Mouse (Mus musculus): ENCODE measurements around the gene Ces1g. TPM values are rescaled to one million over a fixed set of nuclear protein-coding genes. Genes with fewer than 3 reads are reported as not detected.

The Ces1g gene
- polyA plus RNA-seq, 2 experiments = 0.83 to 1.1 TPM

GRCm38 (mm10) chr8:93283896-93284295, 53.2 kb downstream of the Ces1g start:
- H3K9me3 ChIP-seq (ENCODE audit: control insufficient read depth, low read length) = no peaks in the 10 kb centered on the region
- H3K27me3 ChIP-seq (ENCODE audit: control insufficient read depth, insufficient read depth, low read length) = no peaks in the 10 kb centered on the region
- no peak overlapping the region for H3K4me3 ChIP-seq (ENCODE audit: insufficient read depth in 1 of 2, low read depth in 2 of 2, low read length in 2 of 2)
- 51% methylated on average over 2 of the region's 2 CpGs for WGBS (ENCODE audit: insufficient replicate concordance)
- TF ChIP-seq CTCF (IDR thresholded peaks at IDR 0.05; ENCODE audit: low read depth) (no peak), EP300 (IDR thresholded peaks at IDR 0.05; ENCODE audit: low read depth) (no peak)
- H3K4me2 ChIP-seq (ENCODE audit: low read depth) = no peak overlapping the region
- DNase-seq (ENCODE audit: low read depth in 3 of 3, low spot score in 3 of 3) (no peak), ATAC-seq (ENCODE audit: insufficient read depth) (no peak)
- H3K27ac ChIP-seq = no peak overlapping the region
- H3K36me3 ChIP-seq (replicated peaks; ENCODE audit: control insufficient read depth, insufficient read depth, low read depth) = no peaks in the 10 kb centered on the region
- no peaks in the 10 kb centered on the region for H3K4me1 ChIP-seq (replicated peaks; ENCODE audit: control insufficient read depth in 2 of 2, insufficient read depth in 2 of 2, low read length in 1 of 2)
- no peak overlapping the region for H3K9ac ChIP-seq (replicated peaks)

DNA sequence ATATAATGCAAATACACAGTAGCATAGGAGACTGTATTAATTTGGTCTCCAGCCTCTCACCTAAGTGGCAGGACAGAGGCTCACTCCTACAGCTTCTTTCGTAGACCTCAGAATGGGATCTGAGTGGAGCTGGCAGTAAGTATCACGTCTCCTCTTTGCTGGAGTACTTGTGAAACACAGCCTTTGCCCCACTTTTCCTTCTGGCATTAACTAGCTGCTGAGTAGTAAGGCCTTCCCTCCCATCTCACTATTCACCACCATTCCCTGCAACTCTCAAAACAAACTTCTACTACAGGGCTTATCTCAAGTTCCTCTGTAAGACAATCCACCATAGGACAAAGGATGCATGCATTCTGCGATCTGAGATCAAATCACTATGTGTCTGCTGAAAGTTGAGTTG, 54.8 kb downstream of the Ces1g start:
- no peak overlapping the region for H3K4me2 ChIP-seq (ENCODE audit: low read depth)
- WGBS (ENCODE audit: insufficient replicate concordance) = 55% methylated on average over 3 of the region's 3 CpGs
- DNase-seq (ENCODE audit: low read depth in 3 of 3, low spot score in 3 of 3) (no peak), ATAC-seq (ENCODE audit: insufficient read depth) (no peak)
- no peak overlapping the region for H3K9ac ChIP-seq (replicated peaks)
- H3K27me3 ChIP-seq (ENCODE audit: control insufficient read depth, insufficient read depth, low read length) = no peaks in the 10 kb centered on the region
- H3K4me3 ChIP-seq (ENCODE audit: insufficient read depth in 1 of 2, low read depth in 2 of 2, low read length in 2 of 2) = no peak overlapping the region
- no peak overlapping the region for H3K27ac ChIP-seq
- H3K36me3 ChIP-seq (replicated peaks; ENCODE audit: control insufficient read depth, insufficient read depth, low read depth) = no peaks in the 10 kb centered on the region
- no peak for TF ChIP-seq EP300 (IDR thresholded peaks at IDR 0.05; ENCODE audit: low read depth)
- TF ChIP-seq CTCF (IDR thresholded peaks at IDR 0.05; ENCODE audit: low read depth) = no peak
- H3K4me1 ChIP-seq (replicated peaks; ENCODE audit: control insufficient read depth in 2 of 2, insufficient read depth in 2 of 2, low read length in 1 of 2) = no peaks in the 10 kb centered on the region
- no peaks in the 10 kb centered on the region for H3K9me3 ChIP-seq (ENCODE audit: control insufficient read depth, low read length)

DNA sequence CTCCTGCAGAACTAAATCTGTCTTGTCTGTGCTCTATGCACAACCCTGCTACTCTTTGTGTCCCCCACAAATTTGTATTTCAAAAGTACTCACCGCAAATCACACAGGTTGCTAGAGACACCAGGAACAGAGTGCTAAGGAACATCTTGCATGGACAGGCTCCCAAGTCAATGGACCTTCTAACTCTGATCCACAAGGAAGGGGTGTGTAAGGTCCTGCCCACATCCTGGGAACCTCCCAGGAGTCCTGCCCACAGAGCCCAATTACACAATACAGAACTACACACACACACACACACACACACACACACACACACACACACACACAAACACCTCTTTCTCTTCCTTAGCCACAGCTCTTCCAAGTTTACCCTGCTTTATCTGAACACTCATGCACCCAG, 57.6 kb downstream of the Ces1g start, which contains the start of gene Ces1f:
Ces1f (minus strand) TSS at position 192 of the 400 bp plus-strand sequence.
- DNase-seq (ENCODE audit: low read depth in 3 of 3, low spot score in 3 of 3) = no peak
- Histone ChIP-seq H3K27me3 (ENCODE audit: control insufficient read depth, insufficient read depth, low read length) (no peaks in the 10 kb centered on the region), H3K9me3 (ENCODE audit: control insufficient read depth, low read length) (no peaks in the 10 kb centered on the region), H3K4me2 (ENCODE audit: low read depth) (no peak within 1 kb of the TSS), H3K4me1 (replicated peaks; ENCODE audit: control insufficient read depth in 2 of 2, insufficient read depth in 2 of 2, low read length in 1 of 2) (no peaks in the 10 kb centered on the region), H3K36me3 (replicated peaks; ENCODE audit: control insufficient read depth, insufficient read depth, low read depth) (no peaks in the 10 kb centered on the region), H3K9ac (replicated peaks) (no peak within 1 kb of the TSS), H3K27ac (no peak within 1 kb of the TSS), H3K4me3 (ENCODE audit: insufficient read depth in 1 of 2, low read depth in 2 of 2, low read length in 2 of 2) (no peak within 1 kb of the TSS)
- WGBS (ENCODE audit: insufficient replicate concordance) = 85% methylated on average over 1 of the region's 1 CpGs
- TF ChIP-seq CTCF (IDR thresholded peaks at IDR 0.05; ENCODE audit: low read depth) = no peak
- TF ChIP-seq EP300 (IDR thresholded peaks at IDR 0.05; ENCODE audit: low read depth) = no peak
- ATAC-seq (ENCODE audit: insufficient read depth) = no peak

- DNase-seq (ENCODE audit: low read depth in 3 of 3, low spot score in 3 of 3) (no peak), ATAC-seq (ENCODE audit: insufficient read depth) (no peak)
- Histone ChIP-seq H3K4me1 (replicated peaks; ENCODE audit: control insufficient read depth in 2 of 2, insufficient read depth in 2 of 2, low read length in 1 of 2) (no peaks in the 10 kb centered on the region), H3K27me3 (ENCODE audit: control insufficient read depth, insufficient read depth, low read length) (no peaks in the 10 kb centered on the region), H3K4me2 (ENCODE audit: low read depth) (no peak overlapping the region), H3K27ac (no peak overlapping the region), H3K9ac (replicated peaks) (no peak overlapping the region), H3K9me3 (ENCODE audit: control insufficient read depth, low read length) (no peaks in the 10 kb centered on the region), H3K4me3 (ENCODE audit: insufficient read depth in 1 of 2, low read depth in 2 of 2, low read length in 2 of 2) (no peak overlapping the region), H3K36me3 (replicated peaks; ENCODE audit: control insufficient read depth, insufficient read depth, low read depth) (no peaks in the 10 kb centered on the region)
- WGBS (ENCODE audit: insufficient replicate concordance) = 45% methylated on average over 4 of the region's 4 CpGs
- TF ChIP-seq EP300 (IDR thresholded peaks at IDR 0.05; ENCODE audit: low read depth) (no peak), CTCF (IDR thresholded peaks at IDR 0.05; ENCODE audit: low read depth) (no peak)
These were observed 58.8 kb downstream of the Ces1g start for GRCm38 (mm10) chr8:93278176-93278805.

- DNase-seq (ENCODE audit: low read depth in 3 of 3, low spot score in 3 of 3) (no peak), ATAC-seq (ENCODE audit: insufficient read depth) (no peak)
- WGBS (ENCODE audit: insufficient replicate concordance) = 61% methylated on average over 4 of the region's 4 CpGs
- no peak overlapping the region for H3K4me2 ChIP-seq (ENCODE audit: low read depth)
- H3K4me3 ChIP-seq (ENCODE audit: insufficient read depth in 1 of 2, low read depth in 2 of 2, low read length in 2 of 2) = no peak overlapping the region
- H3K9ac ChIP-seq (replicated peaks) = no peak overlapping the region
- H3K27ac ChIP-seq = no peak overlapping the region
- H3K27me3 ChIP-seq (ENCODE audit: control insufficient read depth, insufficient read depth, low read length) = no peaks in the 10 kb centered on the region
- TF ChIP-seq EP300 (IDR thresholded peaks at IDR 0.05; ENCODE audit: low read depth) (no peak), CTCF (IDR thresholded peaks at IDR 0.05; ENCODE audit: low read depth) (no peak)
- H3K4me1 ChIP-seq (replicated peaks; ENCODE audit: control insufficient read depth in 2 of 2, insufficient read depth in 2 of 2, low read length in 1 of 2) = no peaks in the 10 kb centered on the region
- H3K36me3 ChIP-seq (replicated peaks; ENCODE audit: control insufficient read depth, insufficient read depth, low read depth) = no peaks in the 10 kb centered on the region
- H3K9me3 ChIP-seq (ENCODE audit: control insufficient read depth, low read length) = no peaks in the 10 kb centered on the region
These were observed 62.5 kb downstream of the Ces1g start for GRCm38 (mm10) chr8:93274609-93275008.

All from liver, embryonic 14.5 days (tissue).